Mouse (Mus musculus): ENCODE results near the gene Galr3. TPM values are rescaled to one million over a fixed set of nuclear protein-coding genes. Genes with fewer than 3 reads are reported as not detected.
A peak's percentile ranks its signal among the peaks of the same experiment; 100 is the strongest.

Gene Galr3
- polyA plus RNA-seq, 1 experiment from 2014 or later: not detected

GRCm38 (mm10) chr15:79074913-79075532, 33.3 kb downstream of the Galr3 start, which contains the start of gene Eif3l:
Gene Eif3l (plus strand): TSS chr15:79075179.
- Histone ChIP-seq H3K27me3 (ENCODE audit: insufficient read depth, low read length) (no peaks in the 10 kb centered on the region), H3K9ac (peak within 1 kb of the TSS; percentile 87), H3K27ac (ENCODE audit: low read depth) (peak within 1 kb of the TSS; percentile 73), H3K4me2 (peak within 1 kb of the TSS; percentile 76), H3K9me3 (ENCODE audit: low read depth, low read length) (no peaks in the 10 kb centered on the region), H3K36me3 (ENCODE audit: insufficient read depth) (peaks cover 42% of the 10 kb centered on the region), H3K4me1 (ENCODE audit: insufficient read depth) (no peaks in the 10 kb centered on the region), H3K4me3 (ENCODE audit: low read depth, low read length) (peak within 1 kb of the TSS; percentile 92)
- peak; percentile 94 for DNase-seq
- no peak for TF ChIP-seq CTCF (IDR thresholded peaks at IDR 0.05; ENCODE audit: low read depth)
- peak; percentile 89 for ATAC-seq (ENCODE audit: insufficient read depth)
- under 1% methylated on average over 49 of the region's 49 CpGs for WGBS

DNA sequence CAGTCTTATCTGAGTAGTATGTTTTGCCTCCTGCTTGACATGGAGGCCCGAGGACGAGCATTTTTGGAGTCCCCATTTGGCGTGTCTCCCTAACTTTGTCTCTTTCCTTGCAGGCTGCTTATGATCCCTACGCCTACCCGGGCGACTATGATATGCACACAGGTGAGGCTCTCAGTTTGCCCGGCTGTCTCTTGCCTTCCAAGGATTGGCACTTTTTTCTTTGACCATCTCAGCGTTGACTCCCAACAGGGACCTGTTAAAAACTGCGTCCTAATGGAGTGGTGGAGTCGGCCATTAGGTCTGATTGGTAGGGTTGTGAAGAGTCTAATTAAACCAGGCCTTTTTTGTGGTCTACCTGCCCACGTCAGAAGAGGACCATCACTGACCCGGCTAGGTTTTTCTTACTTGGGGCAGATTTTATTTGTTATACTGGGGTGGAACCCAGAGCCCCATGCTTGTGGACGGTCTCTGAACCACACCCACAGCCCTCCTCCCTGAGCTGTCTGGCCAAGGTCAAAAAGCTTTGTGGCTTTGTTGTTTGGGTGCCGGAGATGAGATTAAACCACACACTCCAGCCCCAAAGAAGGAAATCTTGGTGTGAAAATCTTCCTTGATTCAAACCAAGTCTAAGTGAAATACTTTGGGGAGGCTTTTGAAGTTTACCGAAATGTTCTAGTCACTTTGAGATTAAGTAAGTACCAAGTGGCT, 34.1 kb downstream of the Galr3 start:
- Histone ChIP-seq H3K4me1 (ENCODE audit: insufficient read depth) (no peaks in the 10 kb centered on the region), H3K9ac (peak overlapping the region; percentile 87), H3K27me3 (ENCODE audit: insufficient read depth, low read length) (no peaks in the 10 kb centered on the region), H3K27ac (ENCODE audit: low read depth) (peak overlapping the region; percentile 73; the same call in 1 of the 2 replicates), H3K9me3 (ENCODE audit: low read depth, low read length) (no peaks in the 10 kb centered on the region), H3K4me2 (peak overlapping the region; percentile 76), H3K4me3 (ENCODE audit: low read depth, low read length) (peak overlapping the region; percentile 92), H3K36me3 (ENCODE audit: insufficient read depth) (peaks cover 47% of the 10 kb centered on the region)
- DNase-seq (no peak), ATAC-seq (ENCODE audit: insufficient read depth) (no peak)
- TF ChIP-seq CTCF (IDR thresholded peaks at IDR 0.05; ENCODE audit: low read depth): no peak
- 30% methylated on average over 15 of the region's 15 CpGs for WGBS

- 93% methylated on average over 7 of the region's 7 CpGs for WGBS
- Histone ChIP-seq H3K27ac (ENCODE audit: low read depth) (no peak overlapping the region), H3K36me3 (ENCODE audit: insufficient read depth) (peaks cover 85% of the 10 kb centered on the region), H3K9ac (no peak overlapping the region), H3K4me3 (ENCODE audit: low read depth, low read length) (no peak overlapping the region), H3K4me1 (ENCODE audit: insufficient read depth) (no peaks in the 10 kb centered on the region), H3K4me2 (no peak overlapping the region), H3K9me3 (ENCODE audit: low read depth, low read length) (no peaks in the 10 kb centered on the region), H3K27me3 (ENCODE audit: insufficient read depth, low read length) (no peaks in the 10 kb centered on the region)
- TF ChIP-seq CTCF (IDR thresholded peaks at IDR 0.05; ENCODE audit: low read depth): no peak
- ATAC-seq (ENCODE audit: insufficient read depth) (no peak), DNase-seq (no peak)
These were observed 37.9 kb downstream of the Galr3 start for GRCm38 (mm10) chr15:79079567-79079966.

GRCm38 (mm10) chr15:79092284-79092683, 50.6 kb downstream of the Galr3 start:
- H3K27ac ChIP-seq (ENCODE audit: low read depth): no peak overlapping the region

More at GRCm38 (mm10) chr15:79092284-79092683, 50.6 kb downstream of the Galr3 start:
- DNase-seq: no peak
- no peak for TF ChIP-seq CTCF (IDR thresholded peaks at IDR 0.05; ENCODE audit: low read depth)
- Histone ChIP-seq H3K4me3 (ENCODE audit: low read depth, low read length) (no peak overlapping the region), H3K4me1 (ENCODE audit: insufficient read depth) (peaks cover 2% of the 10 kb centered on the region), H3K9me3 (ENCODE audit: low read depth, low read length) (no peaks in the 10 kb centered on the region), H3K36me3 (ENCODE audit: insufficient read depth) (peaks cover 84% of the 10 kb centered on the region), H3K9ac (no peak overlapping the region), H3K4me2 (no peak overlapping the region), H3K27me3 (ENCODE audit: insufficient read depth, low read length) (no peaks in the 10 kb centered on the region)
- 84% methylated on average over 6 of the region's 6 CpGs for WGBS
- ATAC-seq (ENCODE audit: insufficient read depth): no peak

Small RNA genes lying within 50 kb of the gene (microRNA-seq; reads per million reads assigned to microRNA genes)
- gene Mir6956 (ENCODE audit: borderline number of aligned reads): 1.7 reads per million

Other genes starting within 250 kb of the Galr3 start
- gene Card10, start 238.8 kb upstream of the Galr3 start, polyA plus RNA-seq (2014; fragmentation: Nextera tagmentation; extraction: Ambion mirVana): 7.8 and 8.5 TPM in 2 replicates
- 93.2 and 101 TPM in 2 replicates for gene Cdc42ep1, start 199.3 kb upstream of the Galr3 start, polyA plus RNA-seq (2014; fragmentation: Nextera tagmentation; extraction: Ambion mirVana)
- 0.34 TPM in 1 of 2 replicates, not detected in the other for gene Lgals2, start 186.4 kb upstream of the Galr3 start, polyA plus RNA-seq (2014; fragmentation: Nextera tagmentation; extraction: Ambion mirVana)
- 50.9 and 57.0 TPM in 2 replicates for gene Gga1, start 164.7 kb upstream of the Galr3 start, polyA plus RNA-seq (2014; fragmentation: Nextera tagmentation; extraction: Ambion mirVana)
- gene Gm49510, start 142.2 kb upstream of the Galr3 start, polyA plus RNA-seq (2014; fragmentation: Nextera tagmentation; extraction: Ambion mirVana): 0.18 and 0.70 TPM in 2 replicates
- gene Sh3bp1, start 142.1 kb upstream of the Galr3 start, polyA plus RNA-seq (2014; fragmentation: Nextera tagmentation; extraction: Ambion mirVana): 43.5 and 43.9 TPM in 2 replicates
- 17.9 and 21.9 TPM in 2 replicates for gene Pdxp, start 128.0 kb upstream of the Galr3 start, polyA plus RNA-seq (2014; fragmentation: Nextera tagmentation; extraction: Ambion mirVana)
- gene Lgals1, start 115.2 kb upstream of the Galr3 start, polyA plus RNA-seq (2014; fragmentation: Nextera tagmentation; extraction: Ambion mirVana): 799 and 855 TPM in 2 replicates
- gene Nol12, start 107.0 kb upstream of the Galr3 start, polyA plus RNA-seq (2014; fragmentation: Nextera tagmentation; extraction: Ambion mirVana): 52.8 and 57.4 TPM in 2 replicates
- gene Triobp, start 94.2 kb upstream of the Galr3 start, polyA plus RNA-seq (2014; fragmentation: Nextera tagmentation; extraction: Ambion mirVana): 47.5 and 49.2 TPM in 2 replicates
- gene H1f0, start 13.4 kb upstream of the Galr3 start, polyA plus RNA-seq (2014; fragmentation: Nextera tagmentation; extraction: Ambion mirVana): 201 and 209 TPM in 2 replicates
- 54.4 and 55.4 TPM in 2 replicates for gene Ankrd54, start 21.0 kb downstream of the Galr3 start, polyA plus RNA-seq (2014; fragmentation: Nextera tagmentation; extraction: Ambion mirVana)
- 243 and 249 TPM in 2 replicates for gene Eif3l, start 33.3 kb downstream of the Galr3 start, polyA plus RNA-seq (2014; fragmentation: Nextera tagmentation; extraction: Ambion mirVana)
- 7.5 and 9.0 TPM in 2 replicates for gene Micall1, start 67.0 kb downstream of the Galr3 start, polyA plus RNA-seq (2014; fragmentation: Nextera tagmentation; extraction: Ambion mirVana)
- 315 and 325 TPM in 2 replicates for gene Polr2f, start 99.1 kb downstream of the Galr3 start, polyA plus RNA-seq (2014; fragmentation: Nextera tagmentation; extraction: Ambion mirVana)
- 6.0 and 7.1 TPM in 2 replicates for gene 1700088E04Rik, start 99.4 kb downstream of the Galr3 start, polyA plus RNA-seq (2014; fragmentation: Nextera tagmentation; extraction: Ambion mirVana)
- gene Sox10, start 123.4 kb downstream of the Galr3 start, polyA plus RNA-seq (2014; fragmentation: Nextera tagmentation; extraction: Ambion mirVana): 0.37 and 0.79 TPM in 2 replicates
- 18.1 and 18.7 TPM in 2 replicates for gene Pick1, start 187.3 kb downstream of the Galr3 start, polyA plus RNA-seq (2014; fragmentation: Nextera tagmentation; extraction: Ambion mirVana)
- gene Gm49486, start 187.5 kb downstream of the Galr3 start, polyA plus RNA-seq (2014; fragmentation: Nextera tagmentation; extraction: Ambion mirVana): 0.18 and 0.53 TPM in 2 replicates
- 0.11 and 0.18 TPM in 2 replicates for gene Slc16a8, start 212.9 kb downstream of the Galr3 start, polyA plus RNA-seq (2014; fragmentation: Nextera tagmentation; extraction: Ambion mirVana)
- gene Baiap2l2, start 243.7 kb downstream of the Galr3 start, polyA plus RNA-seq (2014; fragmentation: Nextera tagmentation; extraction: Ambion mirVana): 3.1 and 3.9 TPM in 2 replicates

Data from lung, embryonic 14.5 days (tissue).